Mouse (Mus musculus): Measurements from ENCODE around the gene Rmnd1.

DNA sequence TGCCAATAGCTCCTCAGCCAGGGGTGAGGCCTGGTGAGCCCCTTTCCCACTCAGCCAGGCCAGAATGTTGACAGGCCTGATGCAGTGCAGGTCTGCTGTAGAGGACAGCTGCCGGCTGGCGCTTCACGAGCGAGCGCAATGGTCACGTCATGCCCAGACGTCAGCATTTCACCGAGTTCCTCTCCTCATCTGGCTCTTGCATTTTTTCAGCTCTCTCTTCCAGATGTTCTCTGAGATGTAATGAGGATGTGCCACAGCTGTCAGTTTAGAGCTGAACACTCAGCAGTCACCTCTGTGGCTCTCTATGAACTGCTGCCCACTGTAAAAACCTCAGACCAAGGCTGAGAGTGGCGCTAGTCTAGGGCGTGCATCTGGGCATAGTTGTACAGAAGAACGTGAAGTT is 41.4 kb upstream of the Rmnd1 start:
- no peak for TF ChIP-seq POLR2A (IDR thresholded peaks at IDR 0.05; ENCODE audit: low read depth, low read length)
- TF ChIP-seq CTCF (IDR thresholded peaks at IDR 0.05; ENCODE audit: extremely low read depth, insufficient read depth, insufficient read length, insufficient replicate concordance): no peak
